Mouse (Mus musculus): ENCODE measurements at regions not wholly inside any gene's neighbourhood (a gene's known extent, or its start where the extent isn't known, plus 50 kb on each side); places are given as distances from the start of the nearest gene placed in this dataset.

- H3K4me1 ChIP-seq (ENCODE audit: insufficient read depth, low read depth, low read length), result no peaks in the 10 kb centered on the region
- peaks cover 20% of the 10 kb centered on the region for H3K9me3 ChIP-seq (replicated peaks)
- no peak for TF ChIP-seq POLR2AphosphoS5 (IDR thresholded peaks at IDR 0.05; ENCODE audit: insufficient replicate concordance, low read depth, low read length)
- TF ChIP-seq GATA2 (IDR thresholded peaks at IDR 0.05; ENCODE audit: borderline replicate concordance, low read depth, low read length), result no peak
- TF ChIP-seq GATA1 (IDR thresholded peaks at IDR 0.05; ENCODE audit: borderline replicate concordance, low read length), result no peak
- no peak for TF ChIP-seq CTCF (IDR thresholded peaks at IDR 0.05; ENCODE audit: low read depth, low read length)
- no peak for TF ChIP-seq TAL1 (conservative IDR thresholded peaks at IDR 0.05; ENCODE audit: low read depth, low read length)
- ATAC-seq (ENCODE audit: extremely low read depth, insufficient number of reproducible peaks, low FRiP score, poor library complexity, severe bottlenecking) (no peak), DNase-seq (ENCODE audit: low spot score) (no peak)
- no peaks in the 10 kb centered on the region for H3K36me3 ChIP-seq (replicated peaks)
- H3K4me3 ChIP-seq (ENCODE audit: low read depth, low read length), result no peak overlapping the region
- no peaks in the 10 kb centered on the region for H3K27me3 ChIP-seq (ENCODE audit: insufficient read depth, low read length)
Measured at GRCm38 (mm10) chr10:99377548-99377947, 114.5 kb downstream of the Dusp6 start.

DNA sequence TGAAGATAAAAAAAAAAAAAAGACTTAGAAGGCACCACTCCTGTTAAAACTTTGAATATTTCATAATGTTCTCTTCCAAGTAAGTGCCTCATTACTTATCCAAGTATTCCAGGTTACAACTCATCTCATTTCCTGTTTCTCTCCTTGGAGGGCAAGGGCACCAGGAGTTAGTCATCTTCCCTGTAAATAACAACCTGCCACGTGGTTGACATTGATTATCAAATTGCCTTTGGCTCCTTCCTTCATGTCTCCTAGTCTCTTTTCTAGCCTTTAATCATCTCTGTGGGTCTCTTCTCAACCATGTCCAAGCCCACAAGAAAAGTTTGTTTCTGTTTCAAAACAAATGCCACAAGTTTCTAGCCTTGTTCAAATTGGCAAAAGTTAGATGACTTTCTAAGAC, 116.1 kb downstream of the Dusp6 start:
- ATAC-seq (ENCODE audit: extremely low read depth, insufficient number of reproducible peaks, low FRiP score, poor library complexity, severe bottlenecking), result no peak
- H3K36me3 ChIP-seq (replicated peaks), result no peaks in the 10 kb centered on the region
- DNase-seq (ENCODE audit: low spot score), result no peak
- no peaks in the 10 kb centered on the region for H3K27me3 ChIP-seq (ENCODE audit: insufficient read depth, low read length)
- no peaks in the 10 kb centered on the region for H3K4me1 ChIP-seq (ENCODE audit: insufficient read depth, low read depth, low read length)
- H3K9me3 ChIP-seq (replicated peaks), result peaks cover 26% of the 10 kb centered on the region
- no peak overlapping the region for H3K4me3 ChIP-seq (ENCODE audit: low read depth, low read length)
- TF ChIP-seq POLR2AphosphoS5 (IDR thresholded peaks at IDR 0.05; ENCODE audit: insufficient replicate concordance, low read depth, low read length), result no peak
- no peak for TF ChIP-seq GATA1 (IDR thresholded peaks at IDR 0.05; ENCODE audit: borderline replicate concordance, low read length)
- no peak for TF ChIP-seq GATA2 (IDR thresholded peaks at IDR 0.05; ENCODE audit: borderline replicate concordance, low read depth, low read length)
- no peak for TF ChIP-seq CTCF (IDR thresholded peaks at IDR 0.05; ENCODE audit: low read depth, low read length)
- TF ChIP-seq TAL1 (conservative IDR thresholded peaks at IDR 0.05; ENCODE audit: low read depth, low read length), result no peak

GRCm38 (mm10) chr10:99380170-99380569, 117.1 kb downstream of the Dusp6 start:
- no peak for DNase-seq (ENCODE audit: low spot score)
- no peak for ATAC-seq (ENCODE audit: extremely low read depth, insufficient number of reproducible peaks, low FRiP score, poor library complexity, severe bottlenecking)
- TF ChIP-seq CTCF (IDR thresholded peaks at IDR 0.05; ENCODE audit: low read depth, low read length) (no peak), GATA1 (IDR thresholded peaks at IDR 0.05; ENCODE audit: borderline replicate concordance, low read length) (no peak), GATA2 (IDR thresholded peaks at IDR 0.05; ENCODE audit: borderline replicate concordance, low read depth, low read length) (no peak), POLR2AphosphoS5 (IDR thresholded peaks at IDR 0.05; ENCODE audit: insufficient replicate concordance, low read depth, low read length) (no peak), TAL1 (conservative IDR thresholded peaks at IDR 0.05; ENCODE audit: low read depth, low read length) (no peak)
- no peak overlapping the region for H3K4me3 ChIP-seq (ENCODE audit: low read depth, low read length)
- peaks cover 25% of the 10 kb centered on the region for H3K9me3 ChIP-seq (replicated peaks)
- no peaks in the 10 kb centered on the region for H3K27me3 ChIP-seq (ENCODE audit: insufficient read depth, low read length)
- no peaks in the 10 kb centered on the region for H3K36me3 ChIP-seq (replicated peaks)
- H3K4me1 ChIP-seq (ENCODE audit: insufficient read depth, low read depth, low read length), result no peaks in the 10 kb centered on the region

- Histone ChIP-seq H3K36me3 (replicated peaks) (no peaks in the 10 kb centered on the region), H3K9me3 (replicated peaks) (peaks cover 38% of the 10 kb centered on the region), H3K27me3 (ENCODE audit: insufficient read depth, low read length) (no peaks in the 10 kb centered on the region), H3K4me1 (ENCODE audit: insufficient read depth, low read depth, low read length) (no peaks in the 10 kb centered on the region), H3K4me3 (ENCODE audit: low read depth, low read length) (no peak overlapping the region)
- DNase-seq (ENCODE audit: low spot score) (no peak), ATAC-seq (ENCODE audit: extremely low read depth, insufficient number of reproducible peaks, low FRiP score, poor library complexity, severe bottlenecking) (no peak)
- TF ChIP-seq POLR2AphosphoS5 (IDR thresholded peaks at IDR 0.05; ENCODE audit: insufficient replicate concordance, low read depth, low read length), result no peak
- no peak for TF ChIP-seq CTCF (IDR thresholded peaks at IDR 0.05; ENCODE audit: low read depth, low read length)
- TF ChIP-seq TAL1 (conservative IDR thresholded peaks at IDR 0.05; ENCODE audit: low read depth, low read length), result no peak
- no peak for TF ChIP-seq GATA2 (IDR thresholded peaks at IDR 0.05; ENCODE audit: borderline replicate concordance, low read depth, low read length)
- no peak for TF ChIP-seq GATA1 (IDR thresholded peaks at IDR 0.05; ENCODE audit: borderline replicate concordance, low read length)
Measured at GRCm38 (mm10) chr10:99383028-99383427, 120.0 kb downstream of the Dusp6 start.

GRCm38 (mm10) chr10:99384366-99384765, 121.3 kb downstream of the Dusp6 start:
- no peaks in the 10 kb centered on the region for H3K27me3 ChIP-seq (ENCODE audit: insufficient read depth, low read length)
- ATAC-seq (ENCODE audit: extremely low read depth, insufficient number of reproducible peaks, low FRiP score, poor library complexity, severe bottlenecking), result no peak
- DNase-seq (ENCODE audit: low spot score), result no peak
- no peak overlapping the region for H3K4me3 ChIP-seq (ENCODE audit: low read depth, low read length)
- no peaks in the 10 kb centered on the region for H3K4me1 ChIP-seq (ENCODE audit: insufficient read depth, low read depth, low read length)
- no peaks in the 10 kb centered on the region for H3K36me3 ChIP-seq (replicated peaks)
- no peak for TF ChIP-seq TAL1 (conservative IDR thresholded peaks at IDR 0.05; ENCODE audit: low read depth, low read length)
- peaks cover 43% of the 10 kb centered on the region for H3K9me3 ChIP-seq (replicated peaks)

- H3K4me1 ChIP-seq (ENCODE audit: insufficient read depth, low read depth, low read length), result no peaks in the 10 kb centered on the region
- H3K9me3 ChIP-seq (replicated peaks), result peaks cover 45% of the 10 kb centered on the region
- TF ChIP-seq GATA1 (IDR thresholded peaks at IDR 0.05; ENCODE audit: borderline replicate concordance, low read length) (no peak), GATA2 (IDR thresholded peaks at IDR 0.05; ENCODE audit: borderline replicate concordance, low read depth, low read length) (no peak), CTCF (IDR thresholded peaks at IDR 0.05; ENCODE audit: low read depth, low read length) (no peak), TAL1 (conservative IDR thresholded peaks at IDR 0.05; ENCODE audit: low read depth, low read length) (no peak), POLR2AphosphoS5 (IDR thresholded peaks at IDR 0.05; ENCODE audit: insufficient replicate concordance, low read depth, low read length) (no peak)
- no peak overlapping the region for H3K4me3 ChIP-seq (ENCODE audit: low read depth, low read length)
- H3K27me3 ChIP-seq (ENCODE audit: insufficient read depth, low read length), result no peaks in the 10 kb centered on the region
- no peaks in the 10 kb centered on the region for H3K36me3 ChIP-seq (replicated peaks)
- no peak for DNase-seq (ENCODE audit: low spot score)
- ATAC-seq (ENCODE audit: extremely low read depth, insufficient number of reproducible peaks, low FRiP score, poor library complexity, severe bottlenecking), result no peak
Measured at GRCm38 (mm10) chr10:99384851-99385250, 121.8 kb downstream of the Dusp6 start.

DNA sequence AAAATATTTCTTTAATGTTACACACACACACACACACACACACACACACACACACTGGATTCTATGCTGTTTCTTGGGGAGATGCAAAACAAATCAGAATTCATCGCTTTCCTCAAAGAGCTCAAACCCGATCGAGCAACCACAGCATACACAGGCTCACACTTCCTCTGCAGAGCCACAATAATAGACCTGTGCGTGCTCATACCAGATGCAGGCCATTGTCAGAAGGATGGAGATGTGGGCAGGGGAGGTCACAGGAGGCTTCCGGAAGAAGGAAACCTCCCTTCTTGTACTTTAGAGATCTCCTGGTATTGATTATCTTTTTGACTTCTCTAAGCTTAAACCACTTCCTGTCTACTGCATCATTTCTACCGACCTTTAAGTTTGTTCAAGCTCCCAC, 122.8 kb downstream of the Dusp6 start:
- H3K27me3 ChIP-seq (ENCODE audit: insufficient read depth, low read length), result no peaks in the 10 kb centered on the region
- no peak overlapping the region for H3K4me3 ChIP-seq (ENCODE audit: low read depth, low read length)
- no peaks in the 10 kb centered on the region for H3K36me3 ChIP-seq (replicated peaks)
- TF ChIP-seq CTCF (IDR thresholded peaks at IDR 0.05; ENCODE audit: low read depth, low read length), result no peak
- TF ChIP-seq GATA2 (IDR thresholded peaks at IDR 0.05; ENCODE audit: borderline replicate concordance, low read depth, low read length), result no peak
- TF ChIP-seq POLR2AphosphoS5 (IDR thresholded peaks at IDR 0.05; ENCODE audit: insufficient replicate concordance, low read depth, low read length), result no peak
- TF ChIP-seq TAL1 (conservative IDR thresholded peaks at IDR 0.05; ENCODE audit: low read depth, low read length), result no peak
- no peak for TF ChIP-seq GATA1 (IDR thresholded peaks at IDR 0.05; ENCODE audit: borderline replicate concordance, low read length)
- ATAC-seq (ENCODE audit: extremely low read depth, insufficient number of reproducible peaks, low FRiP score, poor library complexity, severe bottlenecking) (no peak), DNase-seq (ENCODE audit: low spot score) (no peak)
- H3K9me3 ChIP-seq (replicated peaks), result peaks cover 44% of the 10 kb centered on the region
- H3K4me1 ChIP-seq (ENCODE audit: insufficient read depth, low read depth, low read length), result no peaks in the 10 kb centered on the region
